Mouse (Mus musculus) heart, embryonic 11.5 days (tissue): ENCODE data around the gene Tfpt. TPM values are rescaled to one million over a fixed set of nuclear protein-coding genes. Genes with fewer than 3 reads are reported as not detected.

ENCODE experiments used
- ATAC-seq: fragments of 200-750 bp; cut with Nextera tagmentation; replicated peaks from 2 replicates; pipeline ENCODE4 v1.8.0; 2017; ENCODE audit warnings: moderate library complexity; ENCODE audit not compliant: insufficient number of reproducible peaks, low FRiP score, low TSS enrichment
- H3K27ac ChIP-seq: fragments of 300-500 bp; sonication (generic); 2 replicates; pipeline ENCODE4 v1.5.1; 2014; ENCODE audit warnings: mild to moderate bottlenecking, low read depth, low read length
- H3K27me3 ChIP-seq: fragments of 300-500 bp; sonication (generic); 2 replicates; pipeline ENCODE4 v1.6.1; 2014; ENCODE audit warnings: mild to moderate bottlenecking, low read length, mixed read lengths; ENCODE audit not compliant: control insufficient read depth, insufficient read depth
- H3K36me3 ChIP-seq: fragments of 300-500 bp; sonication (generic); 2 replicates; pipeline ENCODE4 v1.6.1; 2014; ENCODE audit warnings: mild to moderate bottlenecking, low read length, moderate library complexity, mixed read lengths; ENCODE audit not compliant: control insufficient read depth, insufficient read depth
- H3K4me1 ChIP-seq: fragments of 300-500 bp; sonication (generic); 2 replicates; pipeline ENCODE4 v1.6.1; 2014; ENCODE audit warnings: low read length; ENCODE audit not compliant: control insufficient read depth, insufficient read depth
- H3K4me2 ChIP-seq: fragments of 300-500 bp; sonication (generic); 2 replicates; pipeline ENCODE4 v1.6.1; 2014; ENCODE audit warnings: mild to moderate bottlenecking, moderate library complexity
- H3K4me3 ChIP-seq: fragments of 300-500 bp; sonication (generic); 2 replicates; pipeline ENCODE4 v1.5.1; 2014; ENCODE audit warnings: low read depth, low read length
- H3K9ac ChIP-seq: fragments of 300-500 bp; sonication (generic); 2 replicates; pipeline ENCODE4 v1.6.1; 2014; ENCODE audit warnings: mild to moderate bottlenecking, low read depth, low read length, moderate library complexity
- H3K9me3 ChIP-seq: fragments of 300-500 bp; sonication (generic); replicated peaks from 2 replicates; pipeline ENCODE4 v1.6.1; 2016; ENCODE audit warnings: low read length; ENCODE audit not compliant: control insufficient read depth
- WGBS: fragments of 180-500 bp; shearing (Covaris S2); extraction: QIAGEN DNeasy Blood & Tissue Kit; methylation state at CpG from one replicate; pipeline ENCODE4 v1.1.7; 2014; ENCODE audit not compliant: insufficient replicate concordance; 5-methylcytosine and 5-hydroxymethylcytosine counted together
- polyA plus RNA-seq: library from polyadenylated mRNA; unstranded; fragments of >200 nt; fragmentation: Nextera tagmentation; extraction: Ambion mirVana; gene quantifications from 2 replicates; pipeline ENCODE4 v1.2.1, GENCODE M21; 2014

Tfpt gene
- polyA plus RNA-seq, 1 experiment from 2014 or later = 17.8 TPM

DNA sequence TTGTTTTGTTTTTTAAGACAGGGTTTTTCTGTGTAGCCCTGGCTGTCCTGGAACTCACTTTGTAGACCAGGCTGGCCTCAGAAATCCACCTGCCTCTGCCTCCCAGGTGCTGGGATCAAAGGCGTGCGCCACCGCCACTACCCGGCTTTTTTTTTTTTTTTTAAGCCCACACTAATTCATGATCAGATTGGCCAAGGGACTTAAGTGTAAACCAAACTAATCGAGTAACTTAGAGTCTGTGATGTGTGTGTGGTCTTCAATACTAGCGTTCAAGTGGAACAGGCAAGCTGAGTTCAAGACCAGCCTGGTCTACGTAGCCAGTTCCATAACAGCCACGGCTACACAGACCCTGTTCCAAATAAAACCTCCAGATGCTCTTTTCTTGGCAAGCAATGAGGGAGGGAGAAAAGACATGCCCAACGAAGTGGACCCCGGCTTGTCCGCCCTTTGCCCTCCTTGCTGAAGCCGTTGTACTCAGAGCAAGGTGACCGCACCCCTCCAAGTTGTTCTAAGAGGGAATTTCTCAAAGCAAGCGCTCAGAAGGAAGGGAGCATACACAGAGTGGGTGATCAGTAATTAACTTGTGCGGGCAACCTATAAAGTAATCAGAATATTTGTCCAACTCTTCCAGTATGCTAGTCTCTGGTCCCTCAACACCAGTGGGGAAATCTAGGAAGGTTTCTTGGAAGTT is 34.9 kb upstream of the Tfpt start:
- H3K4me2 ChIP-seq = peak overlapping the region; percentile 61
- ATAC-seq = peak; percentile 29; the same call in 1 of the 2 replicates
- peaks cover 21% of the 10 kb centered on the region for H3K36me3 ChIP-seq
- peak overlapping the region; percentile 76 for H3K4me3 ChIP-seq
- H3K27ac ChIP-seq = peak overlapping the region; percentile 91
- H3K9me3 ChIP-seq = no peaks in the 10 kb centered on the region
- peaks cover 20% of the 10 kb centered on the region for H3K4me1 ChIP-seq
- H3K9ac ChIP-seq = peak overlapping the region; percentile 93
- no peaks in the 10 kb centered on the region for H3K27me3 ChIP-seq
- 29% methylated on average over 15 of the region's 15 CpGs for WGBS

DNA sequence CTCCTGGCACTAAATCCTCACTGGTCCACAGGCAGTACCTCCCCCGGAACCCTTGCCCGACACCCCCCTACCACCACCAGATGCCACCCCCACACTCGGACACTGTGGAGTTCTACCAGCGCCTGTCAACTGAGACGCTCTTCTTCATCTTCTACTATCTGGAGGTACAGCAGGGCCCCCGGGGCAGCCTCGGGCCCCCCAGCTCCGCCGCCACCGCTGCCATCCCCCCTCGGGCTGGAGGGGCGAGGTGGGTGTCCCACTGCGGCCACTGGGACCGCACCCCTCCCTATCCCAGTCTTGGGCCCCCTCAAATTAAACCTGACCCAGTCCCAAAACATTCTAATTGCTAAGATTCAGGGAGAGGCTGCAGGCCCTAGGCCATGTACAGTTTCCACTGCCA is 28.8 kb upstream of the Tfpt start:
- no peak overlapping the region for H3K27ac ChIP-seq
- H3K9me3 ChIP-seq = no peaks in the 10 kb centered on the region
- H3K4me3 ChIP-seq = no peak overlapping the region
- H3K27me3 ChIP-seq = no peaks in the 10 kb centered on the region
- H3K4me2 ChIP-seq = no peak overlapping the region
- H3K4me1 ChIP-seq = peaks cover 5% of the 10 kb centered on the region; the same call in 1 of the 2 replicates
- ATAC-seq = no peak
- 95% methylated on average over 14 of the region's 14 CpGs for WGBS
- H3K9ac ChIP-seq = no peak overlapping the region
- H3K36me3 ChIP-seq = peaks cover 63% of the 10 kb centered on the region

DNA sequence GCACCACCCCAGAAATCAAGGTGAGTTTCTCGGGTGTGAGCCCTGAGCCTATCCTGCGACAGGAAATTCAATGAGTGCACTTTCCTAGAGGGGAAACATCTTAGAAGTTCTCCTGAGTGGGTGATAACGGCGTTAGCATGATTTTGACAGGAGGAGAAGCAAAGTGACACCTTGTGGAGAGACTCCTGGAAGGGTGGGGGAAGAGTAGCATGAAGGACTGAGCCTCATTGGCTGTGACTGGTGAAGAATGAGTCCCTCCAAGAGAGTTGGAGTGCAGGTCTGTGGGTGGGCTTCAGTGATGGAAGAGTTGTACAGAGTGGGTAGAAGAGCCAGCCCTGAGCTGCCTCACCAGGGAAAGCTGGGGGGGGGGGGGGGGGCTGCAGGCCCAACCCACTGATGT is 27.2 kb upstream of the Tfpt start:
- Histone ChIP-seq H3K36me3 (peaks cover 74% of the 10 kb centered on the region), H3K4me2 (no peak overlapping the region), H3K27ac (no peak overlapping the region), H3K9me3 (no peaks in the 10 kb centered on the region), H3K4me3 (no peak overlapping the region), H3K4me1 (peaks cover 3% of the 10 kb centered on the region; the same call in 1 of the 2 replicates), H3K27me3 (no peaks in the 10 kb centered on the region), H3K9ac (no peak overlapping the region)
- WGBS = 79% methylated on average over 4 of the region's 4 CpGs
- ATAC-seq = no peak

DNA sequence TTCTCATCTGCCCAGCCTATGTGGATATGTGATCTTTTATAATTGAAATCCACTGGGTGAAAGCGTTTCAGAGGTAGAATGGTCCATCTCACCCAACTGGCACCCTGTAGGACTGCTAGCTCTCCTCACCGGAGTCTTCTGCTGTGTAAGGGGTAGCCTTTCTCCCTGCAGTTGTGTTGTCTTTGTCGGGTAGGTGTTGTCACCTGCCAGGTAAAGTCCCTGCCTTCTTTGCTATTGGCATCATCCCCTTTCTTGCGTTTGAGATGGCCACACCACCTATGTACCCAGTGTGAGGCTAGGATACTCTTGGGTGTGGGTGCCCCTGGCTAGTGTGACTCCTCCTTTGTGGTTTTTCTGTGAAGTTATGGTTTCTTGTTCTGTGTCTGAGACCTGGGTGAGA is 16.9 kb upstream of the Tfpt start:
- H3K36me3 ChIP-seq = peaks cover 9% of the 10 kb centered on the region
- no peak for ATAC-seq
- H3K27ac ChIP-seq = no peak overlapping the region
- WGBS = 63% methylated on average over 4 of the region's 4 CpGs
- H3K4me1 ChIP-seq = peaks cover 24% of the 10 kb centered on the region
- peak overlapping the region; percentile 78 for H3K4me3 ChIP-seq
- H3K4me2 ChIP-seq = peak overlapping the region; percentile 89
- no peaks in the 10 kb centered on the region for H3K9me3 ChIP-seq
- no peaks in the 10 kb centered on the region for H3K27me3 ChIP-seq
- peak overlapping the region; percentile 93 for H3K9ac ChIP-seq

DNA sequence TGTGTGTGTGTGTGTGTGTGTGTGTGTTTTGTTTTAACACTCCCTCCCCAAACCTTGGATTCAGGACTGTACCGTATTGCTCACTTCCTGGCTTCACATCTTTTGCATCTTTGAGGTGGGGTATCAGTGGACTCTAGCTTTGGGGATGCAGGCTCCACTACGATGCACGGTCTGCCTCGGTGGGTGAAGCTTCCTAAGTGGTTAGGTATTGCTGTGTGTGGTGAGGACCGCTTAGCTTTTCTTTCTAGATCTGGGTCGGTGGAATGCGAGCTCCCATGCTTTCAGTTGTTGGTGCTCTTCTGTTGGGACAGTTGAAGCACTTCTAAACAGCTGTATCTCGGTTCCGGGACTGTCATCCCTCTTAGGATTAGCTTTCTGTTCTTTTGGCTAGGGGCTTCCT is 16.5 kb upstream of the Tfpt start:
- Histone ChIP-seq H3K9ac (peak overlapping the region; percentile 93), H3K27me3 (no peaks in the 10 kb centered on the region), H3K4me3 (peak overlapping the region; percentile 78), H3K9me3 (no peaks in the 10 kb centered on the region), H3K36me3 (peaks cover 6% of the 10 kb centered on the region; the same call in 1 of the 2 replicates), H3K4me2 (peak overlapping the region; percentile 89), H3K4me1 (peaks cover 24% of the 10 kb centered on the region), H3K27ac (no peak overlapping the region)
- no peak for ATAC-seq
- WGBS = 17% methylated on average over 9 of the region's 9 CpGs

DNA sequence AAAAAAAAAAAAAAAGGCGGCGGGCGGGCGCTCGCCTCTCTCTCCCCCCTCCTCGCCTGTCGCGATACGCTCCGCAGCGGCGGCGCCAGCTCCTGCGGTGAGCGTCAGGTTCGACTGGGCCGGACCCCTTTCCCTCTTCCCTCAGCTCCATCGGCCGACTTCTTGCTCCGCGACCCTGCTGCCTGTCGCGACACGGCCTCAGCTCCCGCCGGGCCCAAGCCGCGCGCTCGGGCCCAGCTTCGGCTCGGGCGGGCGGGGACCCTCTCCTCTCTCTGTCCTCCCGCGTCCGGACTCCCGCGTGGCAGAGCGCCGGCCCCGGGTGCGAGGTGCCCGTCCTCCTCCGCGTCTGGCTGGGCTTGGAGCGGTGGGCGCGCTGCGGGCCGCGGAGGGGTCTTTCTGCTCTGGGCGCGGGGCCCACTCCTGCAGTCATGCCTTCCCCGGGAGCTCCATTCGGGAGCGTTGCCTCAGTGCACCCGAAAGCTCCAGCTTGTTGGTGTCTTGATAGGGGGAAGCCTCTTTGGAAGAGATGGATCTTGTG is 15.8 kb upstream of the Tfpt start:
- H3K4me2 ChIP-seq = peak overlapping the region; percentile 89
- H3K9me3 ChIP-seq = no peaks in the 10 kb centered on the region
- under 1% methylated on average over 53 of the region's 58 CpGs for WGBS
- peaks cover 24% of the 10 kb centered on the region for H3K4me1 ChIP-seq
- peak overlapping the region; percentile 78 for H3K4me3 ChIP-seq
- H3K27me3 ChIP-seq = no peaks in the 10 kb centered on the region
- 0 out of 2 replicates have a peak, but pooled peaks have one; percentile 1 for ATAC-seq
- H3K27ac ChIP-seq = peak overlapping the region; percentile 98
- peak overlapping the region; percentile 93 for H3K9ac ChIP-seq
- peaks cover 8% of the 10 kb centered on the region; the same call in 1 of the 2 replicates for H3K36me3 ChIP-seq

DNA sequence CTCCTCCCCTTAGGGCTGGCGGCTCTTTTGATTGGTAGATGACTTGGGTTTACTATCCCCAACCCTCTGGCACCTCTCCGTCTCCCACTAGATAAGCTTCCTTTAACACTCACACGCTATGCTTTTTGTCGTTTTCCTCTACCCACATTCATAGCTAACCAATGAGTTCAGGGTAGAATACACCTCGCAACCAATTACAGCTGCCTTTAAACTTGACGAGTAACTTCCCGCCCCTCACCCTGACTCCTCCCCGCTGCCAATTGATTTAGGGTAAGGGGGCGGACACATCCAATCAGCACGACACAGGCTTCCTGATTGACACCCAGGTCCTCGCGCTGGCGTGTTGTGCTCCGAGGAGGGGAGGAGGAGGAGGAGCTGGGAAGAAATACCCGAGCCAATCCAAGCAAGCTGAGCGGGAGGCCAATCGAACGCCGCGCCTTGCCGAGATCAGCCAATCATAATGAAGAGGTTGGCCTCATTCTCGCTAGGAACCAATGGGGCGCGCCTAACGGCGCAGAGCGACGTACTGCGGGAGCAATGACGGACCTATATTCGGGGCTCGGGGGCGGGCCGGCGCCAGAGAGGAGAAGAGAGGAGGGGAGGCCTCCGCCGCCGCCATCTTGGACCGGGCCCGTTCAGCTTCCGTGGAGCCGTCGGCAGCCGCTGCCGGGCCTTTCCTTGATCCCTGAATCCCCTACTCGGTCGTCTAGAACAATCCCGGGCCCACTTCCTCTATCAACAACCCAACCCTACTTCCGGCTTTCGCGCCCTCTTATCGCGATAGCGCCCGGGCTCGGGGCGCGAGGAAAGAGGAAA is 15.2 kb upstream of the Tfpt start, which contains the start of gene Cnot3:
Cnot3 (plus strand) TSS at position 597 of the 816 bp plus-strand sequence.
- Histone ChIP-seq H3K9me3 (no peaks in the 10 kb centered on the region), H3K27me3 (no peaks in the 10 kb centered on the region), H3K36me3 (0 out of 2 replicates have a peak, but pooled peaks cover 9% of the 10 kb centered on the region), H3K4me3 (peak within 1 kb of the TSS; percentile 78), H3K4me1 (peaks cover 24% of the 10 kb centered on the region), H3K4me2 (peak within 1 kb of the TSS; percentile 89), H3K27ac (peak within 1 kb of the TSS; percentile 98), H3K9ac (peak within 1 kb of the TSS; percentile 93)
- under 1% methylated on average over 58 of the region's 58 CpGs for WGBS
- peak; percentile 97 for ATAC-seq

DNA sequence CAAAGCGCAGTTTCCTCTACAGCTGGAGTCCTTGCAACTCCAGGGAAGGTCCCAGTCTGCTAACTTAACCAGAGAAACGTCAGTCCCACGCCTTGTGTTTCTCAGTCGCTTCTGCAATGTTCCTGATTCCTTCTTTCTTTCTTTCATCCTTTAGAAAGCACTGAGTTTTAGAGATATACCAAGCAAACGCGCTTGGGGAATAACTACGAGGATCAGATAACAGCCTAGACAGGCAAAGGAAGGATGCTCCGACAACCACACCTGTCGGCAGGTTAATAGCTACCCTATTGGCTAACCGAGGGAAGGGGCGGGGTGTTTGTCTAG is 14.6 kb upstream of the Tfpt start:
- H3K27me3 ChIP-seq = no peaks in the 10 kb centered on the region
- WGBS = 0% methylated on average over 11 of the region's 11 CpGs
- H3K4me2 ChIP-seq = peak overlapping the region; percentile 58
- peak overlapping the region; percentile 43; the same call in 1 of the 2 replicates for H3K27ac ChIP-seq
- peak overlapping the region; percentile 43; the same call in 1 of the 2 replicates for H3K9ac ChIP-seq
- peaks cover 12% of the 10 kb centered on the region; the same call in 1 of the 2 replicates for H3K36me3 ChIP-seq
- H3K4me1 ChIP-seq = peaks cover 24% of the 10 kb centered on the region
- no peaks in the 10 kb centered on the region for H3K9me3 ChIP-seq
- ATAC-seq = no peak
- H3K4me3 ChIP-seq = peak overlapping the region; percentile 78
